Mouse (Mus musculus): ENCODE results near the gene Rbm47.
"Not testable (repeated sequence)": the region's sequence is repeated elsewhere in the genome, so short reads cannot be mapped to it uniquely, and the experiment has no call there.

The Rbm47 gene

GRCm38 (mm10) chr5:66031699-66032098 lies 141.2 kb downstream of the Rbm47 start:
- no peak for DNase-seq (ENCODE audit: extremely low spot score, low spot score)

GRCm38 (mm10) chr5:66028232-66028631 lies 144.7 kb downstream of the Rbm47 start:
- no peak for DNase-seq (ENCODE audit: extremely low spot score, low spot score)

GRCm38 (mm10) chr5:66027206-66027605 lies 145.7 kb downstream of the Rbm47 start:
- no peak for DNase-seq (ENCODE audit: extremely low spot score, low spot score)

GRCm38 (mm10) chr5:66026796-66027195 lies 146.1 kb downstream of the Rbm47 start:
- DNase-seq (ENCODE audit: extremely low spot score, low spot score), result no peak

- DNase-seq (ENCODE audit: extremely low spot score, low spot score), result no peak
Measured at GRCm38 (mm10) chr5:66015449-66015961, 157.4 kb downstream of the Rbm47 start.

GRCm38 (mm10) chr5:66014437-66014836 lies 158.5 kb downstream of the Rbm47 start:
- DNase-seq (ENCODE audit: extremely low spot score, low spot score), result no peak

GRCm38 (mm10) chr5:66013999-66014398 lies 158.9 kb downstream of the Rbm47 start:
- no peak for DNase-seq (ENCODE audit: extremely low spot score, low spot score)

- DNase-seq (ENCODE audit: extremely low spot score, low spot score), result no peak
Measured at GRCm38 (mm10) chr5:66008245-66008967, 164.5 kb downstream of the Rbm47 start.

GRCm38 (mm10) chr5:66005041-66005678 lies 167.8 kb downstream of the Rbm47 start:
- DNase-seq (ENCODE audit: extremely low spot score, low spot score), result no peak

- DNase-seq (ENCODE audit: extremely low spot score, low spot score), result no peak
Measured at GRCm38 (mm10) chr5:66004134-66004925, 168.6 kb downstream of the Rbm47 start, which contains the start of gene 9130230L23Rik. Gene 9130230L23Rik, minus strand, starts transcription at chr5:66004285.

GRCm38 (mm10) chr5:66001232-66001631 lies 171.7 kb downstream of the Rbm47 start:
- DNase-seq (ENCODE audit: extremely low spot score, low spot score), result no peak

- no peak for DNase-seq (ENCODE audit: extremely low spot score, low spot score)
Measured at GRCm38 (mm10) chr5:66000567-66001125, 172.3 kb downstream of the Rbm47 start.

- no peak for DNase-seq (ENCODE audit: extremely low spot score, low spot score)
Measured at GRCm38 (mm10) chr5:66000074-66000473, 172.8 kb downstream of the Rbm47 start.

GRCm38 (mm10) chr5:65999106-65999505 lies 173.8 kb downstream of the Rbm47 start:
- DNase-seq (ENCODE audit: extremely low spot score, low spot score), result no peak

GRCm38 (mm10) chr5:65997813-65998212 lies 175.1 kb downstream of the Rbm47 start:
- DNase-seq (ENCODE audit: extremely low spot score, low spot score), result no peak

- DNase-seq (ENCODE audit: extremely low spot score, low spot score), result no peak
Measured at GRCm38 (mm10) chr5:65994643-65995042, 178.3 kb downstream of the Rbm47 start.

- DNase-seq (ENCODE audit: extremely low spot score, low spot score), result no peak
Measured at GRCm38 (mm10) chr5:65991191-65991590, 181.7 kb downstream of the Rbm47 start.

GRCm38 (mm10) chr5:65987004-65987403 lies 185.9 kb downstream of the Rbm47 start:
- not testable (repeated sequence) for DNase-seq (ENCODE audit: extremely low spot score, low spot score)

- no peak for DNase-seq (ENCODE audit: extremely low spot score, low spot score)
Measured at GRCm38 (mm10) chr5:65986426-65986825, 186.5 kb downstream of the Rbm47 start.

GRCm38 (mm10) chr5:65975731-65976130 lies 197.2 kb downstream of the Rbm47 start:
- DNase-seq (ENCODE audit: extremely low spot score, low spot score), result no peak

- no peak for DNase-seq (ENCODE audit: extremely low spot score, low spot score)
Measured at GRCm38 (mm10) chr5:65973189-65973588, 199.7 kb downstream of the Rbm47 start.

Data from neural tube, embryonic 10.5 days (tissue).